Mouse (Mus musculus) megakaryocyte, embryonic 14.5 days (primary cell): ENCODE results near the gene Hsd17b1. TPM values are rescaled to one million over a fixed set of nuclear protein-coding genes. Genes with fewer than 3 reads are reported as not detected.
"Not testable (repeated sequence)": the region's sequence is repeated elsewhere in the genome, so short reads cannot be mapped to it uniquely, and the experiment has no call there.

ENCODE experiments used
- H3K27me3 ChIP-seq: replicated peaks from 2 replicates; pipeline ENCODE3; 2012; ENCODE audit warnings: inconsistent platforms
- H3K36me3 ChIP-seq: replicated peaks from 2 replicates; pipeline ENCODE3; 2012; ENCODE audit warnings: low read length, inconsistent platforms, mixed read lengths
- H3K4me1 ChIP-seq: 2 replicates; pipeline ENCODE4 v1.6.1; 2012; ENCODE audit warnings: inconsistent platforms
- H3K4me3 ChIP-seq: replicated peaks from 2 replicates; pipeline ENCODE3; 2012; ENCODE audit warnings: moderate library complexity, mild to moderate bottlenecking, inconsistent platforms
- H3K9me3 ChIP-seq: 2 replicates; pipeline ENCODE4 v1.6.1; 2012; ENCODE audit warnings: inconsistent platforms
- FLI1 ChIP-seq: IDR thresholded peaks from 2 replicates; pipeline ENCODE4 v1.6.1; 2012; ENCODE audit warnings: low read length, inconsistent platforms, mixed read lengths
- GATA1 ChIP-seq: IDR thresholded peaks from 3 replicates; pipeline ENCODE4 v1.6.1; 2012; ENCODE audit warnings: mixed read lengths, low read length, inconsistent platforms, borderline replicate concordance
- polyA plus RNA-seq: library from polyadenylated mRNA; stranded (reverse); fragments of >175 nt; gene quantifications from 2 replicates; pipeline ENCODE4 v1.2.3, GENCODE M21; 2012; ENCODE audit warnings: low replicate concordance; ENCODE audit not compliant: insufficient read depth

Hsd17b1 gene
- polyA plus RNA-seq, 1 experiment = 5.8 TPM

GRCm38 (mm10) chr11:101120545-101121188 lies 42.5 kb downstream of the Hsd17b1 start:
- peaks cover 45% of the 10 kb centered on the region for H3K36me3 ChIP-seq

GRCm38 (mm10) chr11:101124494-101124893 lies 46.3 kb downstream of the Hsd17b1 start:
- not testable (repeated sequence) for H3K4me3 ChIP-seq, H3K9me3 ChIP-seq, H3K27me3 ChIP-seq
- H3K4me1 ChIP-seq = peaks cover 29% of the 10 kb centered on the region
- peaks cover 48% of the 10 kb centered on the region for H3K36me3 ChIP-seq

More at GRCm38 (mm10) chr11:101120545-101121188, 42.5 kb downstream of the Hsd17b1 start:
- Histone ChIP-seq H3K9me3 (no peaks in the 10 kb centered on the region), H3K4me3 (peak overlapping the region; percentile 96), H3K27me3 (no peaks in the 10 kb centered on the region), H3K4me1 (peaks cover 56% of the 10 kb centered on the region)
- no peak for TF ChIP-seq FLI1
- TF ChIP-seq GATA1 = no peak

GRCm38 (mm10) chr11:101125008-101125407 lies 46.8 kb downstream of the Hsd17b1 start:
- peaks cover 31% of the 10 kb centered on the region for H3K4me1 ChIP-seq
- not testable (repeated sequence) for H3K4me3 ChIP-seq, H3K9me3 ChIP-seq

GRCm38 (mm10) chr11:101127075-101127474 lies 48.9 kb downstream of the Hsd17b1 start:
- Histone ChIP-seq H3K9me3 (peaks cover 12% of the 10 kb centered on the region), H3K36me3 (peaks cover 45% of the 10 kb centered on the region), H3K4me3 (no peak overlapping the region), H3K27me3 (peaks cover 11% of the 10 kb centered on the region), H3K4me1 (peaks cover 27% of the 10 kb centered on the region)
- TF ChIP-seq GATA1 (no peak), FLI1 (no peak)

More at GRCm38 (mm10) chr11:101125008-101125407, 46.8 kb downstream of the Hsd17b1 start:
- H3K36me3 ChIP-seq = peaks cover 48% of the 10 kb centered on the region
- H3K27me3 ChIP-seq = not testable (repeated sequence)

- H3K27me3 ChIP-seq = peaks cover 12% of the 10 kb centered on the region
- H3K9me3 ChIP-seq = peaks cover 12% of the 10 kb centered on the region
- H3K4me3 ChIP-seq = no peak overlapping the region
- H3K4me1 ChIP-seq = peaks cover 31% of the 10 kb centered on the region
- peaks cover 25% of the 10 kb centered on the region for H3K36me3 ChIP-seq
- TF ChIP-seq FLI1 = no peak
- TF ChIP-seq GATA1 = no peak
These were observed 50.9 kb downstream of the Hsd17b1 start for GRCm38 (mm10) chr11:101128996-101129577.

Other genes with a start within 250 kb of the Hsd17b1 start
- 5.7 and 12.8 TPM in 2 replicates for gene Stat5b, start 227.7 kb upstream of the Hsd17b1 start, polyA plus RNA-seq
- gene Stat5a, start 219.1 kb upstream of the Hsd17b1 start, polyA plus RNA-seq = 2.3 and 3.9 TPM in 2 replicates
- gene Stat3, start 138.9 kb upstream of the Hsd17b1 start, polyA plus RNA-seq = 63.3 and 82.6 TPM in 2 replicates
- gene Cavin1, start 107.5 kb upstream of the Hsd17b1 start, polyA plus RNA-seq = 24.1 and 43.9 TPM in 2 replicates
- gene Atp6v0a1, start 69.0 kb upstream of the Hsd17b1 start, polyA plus RNA-seq = 90.5 and 153 TPM in 2 replicates
- gene Naglu, start 8.4 kb upstream of the Hsd17b1 start, polyA plus RNA-seq = 30.7 and 32.1 TPM in 2 replicates
- gene Coasy, start 4.2 kb downstream of the Hsd17b1 start, polyA plus RNA-seq = 17.7 and 36.8 TPM in 2 replicates
- gene Mlx, start 8.9 kb downstream of the Hsd17b1 start, polyA plus RNA-seq = 2.8 and 12.4 TPM in 2 replicates
- 10.4 TPM in 1 of 2 replicates, not detected in the other for gene Psmc3ip, start 17.0 kb downstream of the Hsd17b1 start, polyA plus RNA-seq
- 1.6 and 6.2 TPM in 2 replicates for gene Retreg3, start 41.5 kb downstream of the Hsd17b1 start, polyA plus RNA-seq
- gene Tubg1, start 41.5 kb downstream of the Hsd17b1 start, polyA plus RNA-seq = 63.2 and 80.7 TPM in 2 replicates
- gene Tubg2, start 77.5 kb downstream of the Hsd17b1 start, polyA plus RNA-seq = not detected in 2 replicates
- 0.72 and 0.89 TPM in 2 replicates for gene Cntnap1, start 92.1 kb downstream of the Hsd17b1 start, polyA plus RNA-seq
- 2.3 and 6.6 TPM in 2 replicates for gene Plekhh3, start 92.9 kb downstream of the Hsd17b1 start, polyA plus RNA-seq
- 0.13 TPM in 1 of 2 replicates, not detected in the other for gene Ccr10, start 97.0 kb downstream of the Hsd17b1 start, polyA plus RNA-seq
- gene Ezh1, start 148.1 kb downstream of the Hsd17b1 start, polyA plus RNA-seq = 0.65 and 2.0 TPM in 2 replicates
- gene Ramp2, start 167.6 kb downstream of the Hsd17b1 start, polyA plus RNA-seq = 0.32 TPM in 1 of 2 replicates, not detected in the other
- 100 and 168 TPM in 2 replicates for gene Vps25, start 175.3 kb downstream of the Hsd17b1 start, polyA plus RNA-seq
- gene Wnk4, start 182.2 kb downstream of the Hsd17b1 start, polyA plus RNA-seq = 37.7 and 87.0 TPM in 2 replicates
- gene Cntd1, start 200.6 kb downstream of the Hsd17b1 start, polyA plus RNA-seq = not detected in 2 replicates
- 9.9 and 21.1 TPM in 2 replicates for gene Coa3, start 200.7 kb downstream of the Hsd17b1 start, polyA plus RNA-seq
- 43.7 and 96.0 TPM in 2 replicates for gene Becn1, start 223.9 kb downstream of the Hsd17b1 start, polyA plus RNA-seq
- 32.6 and 45.1 TPM in 2 replicates for gene Psme3, start 237.8 kb downstream of the Hsd17b1 start, polyA plus RNA-seq
- gene Aoc2, start 246.7 kb downstream of the Hsd17b1 start, polyA plus RNA-seq = 2.0 and 2.9 TPM in 2 replicates